Comparison of ENCODE assay signal across 8 mouse cellular contexts in genomic region chr17:27702518-27702917, GRCm38 (mm10). TPM values are rescaled to one million over a fixed set of nuclear protein-coding genes. Genes with fewer than 3 reads are reported as not detected.
DNase-seq lines count a peak whose midpoint lies in the region; ATAC-seq and TF ChIP-seq lines count a peak whose summit lies in the region.

No protein-coding gene starts in this region.

- H3K9me3 ChIP-seq in forebrain, embryonic 12.5 days: no peaks in the 10 kb centered on the region
- H3K9me3 ChIP-seq in hindbrain, embryonic 16.5 days (ENCODE audit: control insufficient read depth, low read length): no peaks in the 10 kb centered on the region
- no peaks in the 10 kb centered on the region for H3K9me3 ChIP-seq in liver, embryonic 14.5 days (ENCODE audit: control insufficient read depth, low read length)

- TF ChIP-seq POLR2A in bone marrow, adult 2 months (IDR thresholded peaks at IDR 0.05; ENCODE audit: borderline replicate concordance, control insufficient read depth, low read depth, low read length): 0 out of 2 replicates have a peak, but pooled peaks have one; percentile 38

- DNase-seq in adrenal gland, adult 18-20 months (ENCODE audit: low spot score in 2 of 2): peak; percentile 54 to 56
- no peak for DNase-seq in adrenal gland, adult 8-10 months
- no peak for DNase-seq in liver, embryonic 14.5 days (ENCODE audit: low read depth in 3 of 3, low spot score in 3 of 3)
- peak; percentile 73 for DNase-seq in neural tube, embryonic 10.5 days (ENCODE audit: extremely low spot score, low spot score)
- no peak for DNase-seq in frontal cortex, postnatal 10 days (ENCODE audit: low spot score in 2 of 2)

- no peak overlapping the region for H3K4me3 ChIP-seq in bone marrow, adult 2 months (replicated peaks; ENCODE audit: control insufficient read depth, low read depth, low read length)
- H3K4me3 ChIP-seq in forebrain, embryonic 12.5 days (replicated peaks): peak overlapping the region; percentile 32
- H3K4me3 ChIP-seq in hindbrain, embryonic 16.5 days (ENCODE audit: low read length): peak overlapping the region; percentile 23; the same call in 1 of the 2 replicates
- H3K4me3 ChIP-seq in liver, embryonic 14.5 days (ENCODE audit: insufficient read depth in 1 of 2, low read depth in 2 of 2, low read length in 2 of 2): peak overlapping the region in 1 of 2 experiments; percentile 27; a peak in 1 of 4 replicates

- TF ChIP-seq CTCF in bone marrow, adult 2 months (IDR thresholded peaks at IDR 0.05; ENCODE audit: control insufficient read depth, insufficient read depth, low read length): peak; percentile 61
- peak; percentile 85 for TF ChIP-seq CTCF in liver, embryonic 14.5 days (IDR thresholded peaks at IDR 0.05; ENCODE audit: low read depth)

- 0 out of 2 replicates have a peak, but pooled peaks have one; percentile 57 for ATAC-seq in forebrain, embryonic 12.5 days (ENCODE audit: low FRiP score)
- no peak for ATAC-seq in hindbrain, embryonic 16.5 days
- no peak for ATAC-seq in liver, embryonic 14.5 days (ENCODE audit: insufficient read depth)

- no peak overlapping the region for H3K27ac ChIP-seq in bone marrow, adult 2 months (ENCODE audit: control insufficient read depth, insufficient read depth, low read depth, low read length, poor library complexity)
- no peak overlapping the region for H3K27ac ChIP-seq in forebrain, embryonic 12.5 days
- H3K27ac ChIP-seq in hindbrain, embryonic 16.5 days (ENCODE audit: low read depth, low read length): no peak overlapping the region
- no peak overlapping the region for H3K27ac ChIP-seq in liver, embryonic 14.5 days

- WGBS in bone marrow, adult 2 months: 2% methylated on average over 34 of the region's 34 CpGs
- 2% methylated on average over 33 of the region's 34 CpGs for WGBS in forebrain, embryonic 12.5 days
- whole genome bisulfite sequencing in hindbrain, embryonic 16.5 days: 2% methylated on average over 34 of the region's 34 CpGs
- 2% methylated on average over 33 of the region's 34 CpGs for WGBS in liver, embryonic 14.5 days (ENCODE audit: insufficient replicate concordance)

- H3K9ac ChIP-seq in forebrain, embryonic 12.5 days: no peak overlapping the region
- H3K9ac ChIP-seq in hindbrain, embryonic 16.5 days (ENCODE audit: low read depth, low read length): peak overlapping the region; percentile 18; the same call in 1 of the 2 replicates
- H3K9ac ChIP-seq in liver, embryonic 14.5 days (replicated peaks): no peak overlapping the region; the same call in 1 of the 2 replicates

- no peak for TF ChIP-seq EP300 in liver, embryonic 14.5 days (IDR thresholded peaks at IDR 0.05; ENCODE audit: low read depth)

- no peaks in the 10 kb centered on the region for H3K36me3 ChIP-seq in forebrain, embryonic 12.5 days (replicated peaks)
- H3K36me3 ChIP-seq in hindbrain, embryonic 16.5 days (ENCODE audit: control insufficient read depth, insufficient read depth, low read length): no peaks in the 10 kb centered on the region
- no peaks in the 10 kb centered on the region for H3K36me3 ChIP-seq in liver, embryonic 14.5 days (replicated peaks; ENCODE audit: control insufficient read depth, insufficient read depth, low read depth)

- H3K4me1 ChIP-seq in bone marrow, adult 2 months (ENCODE audit: control insufficient read depth, insufficient read depth, low read length): no peaks in the 10 kb centered on the region
- H3K4me1 ChIP-seq in forebrain, embryonic 12.5 days: peaks cover 15% of the 10 kb centered on the region
- peaks cover 12% of the 10 kb centered on the region for H3K4me1 ChIP-seq in hindbrain, embryonic 16.5 days (ENCODE audit: control insufficient read depth, insufficient read depth, low read depth, low read length)
- 0 out of 4 replicates have a peak, but pooled peaks cover 0 to 1% of the 10 kb centered on the region in 2 experiments for H3K4me1 ChIP-seq in liver, embryonic 14.5 days (replicated peaks; ENCODE audit: control insufficient read depth in 2 of 2, insufficient read depth in 2 of 2, low read length in 1 of 2)

- H3K4me2 ChIP-seq in forebrain, embryonic 12.5 days: peak overlapping the region; percentile 55
- peak overlapping the region; percentile 55 for H3K4me2 ChIP-seq in hindbrain, embryonic 16.5 days (ENCODE audit: low read length)
- H3K4me2 ChIP-seq in liver, embryonic 14.5 days (ENCODE audit: low read depth): peak overlapping the region; percentile 53

- H3K27me3 ChIP-seq in forebrain, embryonic 12.5 days: peaks cover 41% of the 10 kb centered on the region
- H3K27me3 ChIP-seq in hindbrain, embryonic 16.5 days (replicated peaks; ENCODE audit: control insufficient read depth, insufficient read depth, low read length): no peaks in the 10 kb centered on the region
- H3K27me3 ChIP-seq in liver, embryonic 14.5 days (ENCODE audit: control insufficient read depth, insufficient read depth, low read length): no peaks in the 10 kb centered on the region; the same call in 1 of the 2 replicates

RNA-seq across cellular contexts. Expression of gene Spdef, which starts 26.2 kb away (rescaled TPM):
- total RNA-seq in adrenal gland, adult 18-20 months (2021): under 1 TPM in 1 of 2 experiments, not detected in 1; 0.27 TPM
- under 1 TPM in 1 of 4 experiments, not detected in 3; 0.37 TPM for total RNA-seq in adrenal gland, adult 8-10 months (2022)
- not detected in 2 replicates for polyA plus RNA-seq in bone marrow, adult 2 months (2011; ENCODE audit: insufficient read depth, insufficient read length, low replicate concordance, missing spikeins)
- 0.37 TPM in 1 of 2 replicates, not detected in the other for polyA plus RNA-seq in forebrain, embryonic 12.5 days (2016; fragmentation: Nextera tagmentation; extraction: Ambion mirVana)
- polyA plus RNA-seq in hindbrain, embryonic 16.5 days (2015; fragmentation: Nextera tagmentation; extraction: Ambion mirVana): 0.60 and 1.6 TPM in 2 replicates
- polyA plus RNA-seq in liver, embryonic 14.5 days (2012; rRNA removed): not detected in 2 replicates
- polyA plus RNA-seq in liver, embryonic 14.5 days (2014; fragmentation: Nextera tagmentation; extraction: Ambion mirVana): not detected in 2 replicates

RNA-seq across cellular contexts. Expression of gene Pacsin1, which starts 47.2 kb away (rescaled TPM):
- 1 to 10 TPM; 4.9 TPM for total RNA-seq in adrenal gland, adult 18-20 months (2021)
- total RNA-seq in adrenal gland, adult 8-10 months (2022): 10 to 100 TPM in 1 of 4 experiments, 1 to 10 TPM in 3; 3.9 to 11.2 (median 7.9) TPM
- 2.7 and 12.0 TPM in 2 replicates for polyA plus RNA-seq in bone marrow, adult 2 months (2011; ENCODE audit: insufficient read depth, insufficient read length, low replicate concordance, missing spikeins)
- 9.0 and 12.7 TPM in 2 replicates for polyA plus RNA-seq in forebrain, embryonic 12.5 days (2016; fragmentation: Nextera tagmentation; extraction: Ambion mirVana)
- polyA plus RNA-seq in hindbrain, embryonic 16.5 days (2015; fragmentation: Nextera tagmentation; extraction: Ambion mirVana): 67.0 and 77.9 TPM in 2 replicates
- polyA plus RNA-seq in liver, embryonic 14.5 days (2012; rRNA removed): 0.03 and 0.08 TPM in 2 replicates
- 0.14 TPM in 1 of 2 replicates, not detected in the other for polyA plus RNA-seq in liver, embryonic 14.5 days (2014; fragmentation: Nextera tagmentation; extraction: Ambion mirVana)

Comparison
In these comparisons a context has a peak if more than half of its experiments do, and no peak if none do; other contexts are left out.
1. DNase-seq: peak in adrenal gland, adult 18-20 months (2 of 2) and neural tube, embryonic 10.5 days (single experiment); none in adrenal gland, adult 8-10 months (single experiment), liver, embryonic 14.5 days (0 of 3) and frontal cortex, postnatal 10 days (0 of 2).
2. Peak in every context shown above with its lines, with median percentiles within 50 percentile points of each other: H3K4me2 ChIP-seq.